Mouse (Mus musculus) mature B cell (primary cell): ENCODE data around the gene Dbndd1.
"Not testable (repeated sequence)": the region's sequence is repeated elsewhere in the genome, so short reads cannot be mapped to it uniquely, and the experiment has no call there.

Experiments used
- in situ Hi-C: fragments of 300-500 bp; cut with MboI; formaldehyde crosslinking; loops from 2 replicates; pipeline ENCODE4 v1.14.3; 2019

Dbndd1 gene

DNA sequence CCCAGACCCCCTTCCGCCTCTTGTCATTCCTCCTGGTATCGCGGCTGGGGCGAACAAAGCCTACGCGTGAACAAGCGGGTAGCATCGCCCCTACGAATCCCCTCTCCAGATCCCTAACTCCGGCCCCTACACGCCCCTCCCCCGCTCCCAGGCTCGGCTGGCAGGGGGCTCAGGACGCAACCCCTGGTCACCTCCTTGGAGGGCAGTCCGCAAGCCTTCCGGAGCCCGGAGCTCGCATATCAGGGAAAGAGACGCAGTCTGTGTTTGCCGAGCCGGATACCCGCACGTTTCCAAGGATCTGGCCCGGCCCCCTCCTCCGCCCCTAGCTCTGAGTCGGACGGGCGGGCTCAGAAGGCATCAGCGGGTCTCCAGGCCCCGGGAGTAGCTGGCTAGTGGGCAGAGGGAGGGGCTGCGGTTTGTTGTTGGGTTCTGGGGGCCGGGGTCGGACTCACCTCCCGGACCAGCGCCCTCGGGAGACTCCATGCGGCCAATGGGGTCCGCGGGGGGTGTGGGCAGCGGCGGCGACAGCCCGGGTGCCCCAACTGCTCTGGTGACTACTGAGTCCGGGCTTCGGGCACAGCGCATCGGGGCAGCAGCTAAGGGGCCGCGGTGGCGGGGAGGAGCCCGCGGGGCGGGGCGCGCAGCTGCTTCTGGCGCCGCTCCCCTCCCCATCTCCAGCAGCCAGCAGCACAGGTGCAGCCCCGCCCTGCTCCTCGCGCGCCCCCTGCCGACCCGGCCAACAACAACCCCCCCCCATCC lies at the start of gene Dbndd1:
Gene Dbndd1, minus strand, starts transcription at position 683 of the 759 bp plus-strand sequence.
- in situ Hi-C loops = no loop called here

GRCm38 (mm10) chr8:123564221-123564620 lies 49.0 kb upstream of the Dbndd1 start:
- in situ Hi-C loops = not testable (repeated sequence)

GRCm38 (mm10) chr8:123537641-123538040 lies 22.4 kb upstream of the Dbndd1 start:
- in situ Hi-C loops = not testable (repeated sequence)

- in situ Hi-C loops = no loop called here
Observed at GRCm38 (mm10) chr8:123536990-123537380, 21.7 kb upstream of the Dbndd1 start.

- in situ Hi-C loops = no loop called here
Observed at GRCm38 (mm10) chr8:123536242-123536989, 21.2 kb upstream of the Dbndd1 start.

DNA sequence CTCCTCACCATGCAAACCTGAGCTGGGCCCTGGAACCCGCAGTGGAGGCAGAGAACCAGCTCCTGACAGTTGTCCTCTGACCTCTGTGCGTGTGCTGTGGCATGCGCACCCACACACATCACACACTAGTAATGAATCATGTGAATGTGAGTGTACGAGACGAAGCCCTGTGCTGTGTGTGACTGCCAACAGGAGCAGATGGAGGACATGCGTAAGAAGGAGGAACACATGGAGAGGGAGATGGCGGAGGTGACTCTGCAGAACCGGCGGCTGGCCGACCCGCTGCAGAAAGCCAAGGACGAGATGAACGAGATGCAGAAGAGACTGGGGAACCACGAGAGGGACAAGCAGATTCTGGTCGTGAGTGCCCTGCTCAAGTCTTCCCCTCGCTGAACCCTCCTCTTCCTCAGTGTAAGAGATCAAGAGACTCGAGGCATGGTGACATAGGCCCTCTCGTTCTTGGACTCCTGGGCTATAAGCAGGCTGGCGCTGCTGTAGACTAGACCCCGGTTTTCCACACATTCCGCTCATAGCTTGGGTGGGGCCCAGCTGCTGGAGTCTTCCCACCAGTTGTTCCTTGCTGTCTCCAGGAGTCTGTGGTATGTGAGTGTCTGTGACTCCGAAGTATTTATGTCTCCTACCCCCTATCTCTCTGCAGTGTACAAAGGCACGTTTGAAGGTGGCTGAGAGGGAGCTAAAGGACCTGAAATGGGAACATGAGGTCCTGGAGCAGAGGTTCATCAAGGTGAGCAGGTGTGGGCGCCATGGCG lies 12.6 kb upstream of the Dbndd1 start:
- in situ Hi-C loops = no loop called here

DNA sequence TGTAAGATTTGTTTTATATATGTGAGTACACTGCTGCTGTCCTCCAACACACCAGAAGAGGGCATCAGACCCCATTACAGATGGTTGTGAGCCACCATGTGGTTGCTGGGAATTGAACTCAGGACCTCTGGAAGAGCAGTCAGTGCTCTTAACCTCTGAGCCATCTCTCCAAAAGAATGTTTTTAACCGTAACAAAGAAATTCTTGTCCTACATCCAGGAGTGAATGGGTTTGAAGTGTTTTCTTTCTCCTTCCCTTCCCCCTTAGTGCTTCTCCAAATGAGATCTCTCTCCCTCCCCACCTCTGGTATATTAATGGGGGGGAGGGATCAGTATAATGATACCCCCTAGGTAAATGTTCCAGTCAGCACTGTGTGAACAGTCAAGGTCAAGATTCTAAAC lies 4.8 kb upstream of the Dbndd1 start:
- in situ Hi-C loops = not testable (repeated sequence)

DNA sequence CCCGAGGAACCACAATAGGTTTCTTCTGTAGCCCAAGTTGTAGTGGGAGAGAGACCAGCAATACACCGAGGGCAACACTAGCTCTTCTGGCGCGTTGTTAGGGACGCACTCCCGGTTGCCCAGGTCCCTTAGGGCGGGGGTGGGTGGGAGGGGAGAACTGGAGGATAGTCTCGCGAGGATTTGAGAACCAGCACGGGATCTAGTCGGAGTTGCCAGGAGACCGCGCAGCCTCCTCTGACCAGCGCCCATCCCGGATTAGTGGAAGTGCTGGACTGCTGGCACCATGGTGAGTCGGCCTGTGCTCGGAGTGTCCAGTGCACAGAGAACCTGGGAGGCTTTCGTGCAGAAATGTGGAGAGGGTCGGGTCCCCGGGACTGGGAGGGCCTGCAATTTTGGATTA lies 3.4 kb upstream of the Dbndd1 start, which contains the start of gene Gas8:
Gene Gas8, plus strand, starts transcription at position 168 of the 400 bp plus-strand sequence.
- in situ Hi-C loops = no loop called here

DNA sequence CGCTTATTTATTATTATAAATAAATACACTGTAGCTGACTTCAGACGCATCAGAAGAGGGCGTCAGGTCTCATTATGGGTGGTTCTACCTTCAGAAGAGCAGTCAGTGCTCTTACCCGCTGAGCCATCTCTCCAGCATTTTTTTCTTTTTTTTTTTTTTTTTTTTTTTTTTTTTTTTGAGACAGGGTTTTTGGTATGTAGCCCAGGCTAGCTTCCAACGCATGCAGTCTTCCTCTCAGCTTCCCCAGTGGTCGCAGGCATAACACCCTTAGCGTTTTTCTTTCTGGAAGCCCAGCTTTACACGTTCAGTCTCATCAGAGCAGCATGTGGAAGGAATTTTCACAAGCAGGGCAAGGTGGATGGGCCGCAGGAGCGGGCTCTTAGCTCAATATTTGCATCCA lies 2.9 kb upstream of the Dbndd1 start:
- in situ Hi-C loops = no loop called here

- in situ Hi-C loops = no loop called here
Observed at GRCm38 (mm10) chr8:123516596-123516995, 1.3 kb upstream of the Dbndd1 start.

DNA sequence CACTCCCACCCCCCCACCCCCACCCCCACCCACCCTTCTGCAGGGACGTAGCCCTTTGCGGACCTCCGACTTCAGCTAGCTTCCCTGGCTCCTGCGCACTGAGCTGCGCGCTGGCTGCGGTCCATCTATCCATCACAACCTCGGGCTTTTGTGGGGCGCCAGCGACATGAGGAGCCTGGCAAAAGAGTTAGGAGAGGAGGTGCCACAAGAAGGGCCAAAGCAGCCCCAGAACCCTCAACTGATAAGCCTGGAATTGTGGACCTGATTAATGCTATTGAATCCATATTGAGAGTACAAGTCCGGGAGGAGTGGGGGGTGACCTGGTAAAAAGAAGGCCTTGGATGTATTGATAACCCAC lies 256 bp upstream of the Dbndd1 start:
- in situ Hi-C loops = no loop called here

DNA sequence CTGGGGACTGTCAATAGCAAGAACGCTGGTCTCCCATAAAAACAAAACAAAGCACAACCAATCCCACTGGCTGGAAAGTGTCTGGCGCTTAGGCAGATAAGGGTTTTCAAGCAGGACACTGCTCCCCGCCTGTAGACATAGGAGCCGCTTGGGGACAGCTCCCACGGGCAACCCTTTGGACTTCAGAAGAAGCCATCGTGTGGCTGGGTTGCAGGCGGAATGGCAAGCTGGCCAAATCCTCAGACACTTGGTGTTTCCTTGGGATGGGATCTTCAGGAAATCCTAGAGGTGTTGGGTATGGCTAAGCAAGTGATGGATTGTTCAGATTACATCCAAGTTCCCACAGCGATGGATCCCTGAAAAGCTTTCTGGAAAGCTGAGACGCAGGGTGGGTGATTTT lies 1.1 kb downstream of the Dbndd1 start:
- in situ Hi-C loops = no loop called here

DNA sequence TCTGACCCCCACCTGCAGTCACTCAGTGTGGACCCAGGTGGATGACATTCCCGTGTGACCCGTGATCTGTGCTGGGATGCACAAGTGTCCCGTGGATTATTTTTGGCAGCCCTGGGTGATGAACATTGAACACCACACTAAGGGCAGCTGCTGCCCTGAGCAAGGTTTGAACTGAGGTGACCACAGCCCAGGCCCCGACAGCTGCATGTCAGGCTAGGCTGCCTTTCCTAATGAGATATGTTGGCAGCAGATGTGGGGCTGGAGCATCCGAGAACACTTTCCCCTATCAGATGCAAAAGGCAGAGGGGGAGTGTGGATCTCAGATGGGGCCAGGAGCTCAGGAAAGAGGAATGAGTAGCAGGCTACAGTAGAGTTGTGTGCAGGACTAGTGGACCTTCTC lies 4.4 kb downstream of the Dbndd1 start:
- in situ Hi-C loops = no loop called here

GRCm38 (mm10) chr8:123507153-123507552 lies 8.1 kb downstream of the Dbndd1 start:
- in situ Hi-C loops = no loop called here

GRCm38 (mm10) chr8:123505695-123506094 lies 9.6 kb downstream of the Dbndd1 start:
- in situ Hi-C loops = no loop called here

GRCm38 (mm10) chr8:123505267-123505666 lies 10.0 kb downstream of the Dbndd1 start:
- in situ Hi-C loops = no loop called here

- in situ Hi-C loops = no loop called here
Observed at GRCm38 (mm10) chr8:123504591-123505195, 10.6 kb downstream of the Dbndd1 start.

- in situ Hi-C loops = no loop called here
Observed at GRCm38 (mm10) chr8:123503801-123504467, 11.3 kb downstream of the Dbndd1 start.

GRCm38 (mm10) chr8:123502192-123502591 lies 13.1 kb downstream of the Dbndd1 start:
- in situ Hi-C loops = no loop called here

DNA sequence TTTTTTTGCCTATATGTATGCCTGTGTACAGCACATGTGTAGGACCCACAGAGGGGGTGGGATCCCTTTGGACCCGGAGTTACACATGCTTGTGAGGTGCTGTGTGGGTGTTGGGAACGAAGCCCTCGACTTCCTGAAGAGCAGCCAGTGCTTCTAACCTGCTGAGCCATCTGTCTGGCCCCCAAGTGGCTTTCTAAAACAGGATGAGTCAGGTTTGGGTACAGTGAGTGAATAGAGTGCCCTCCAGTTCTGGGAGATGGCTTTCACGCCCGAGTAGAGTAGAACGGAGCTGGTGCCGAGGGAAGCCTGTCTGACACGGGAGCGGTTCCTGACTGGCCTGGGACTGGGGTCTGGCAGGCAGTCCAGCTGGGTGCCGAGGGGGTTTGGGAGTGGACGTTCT lies 15.7 kb downstream of the Dbndd1 start:
- in situ Hi-C loops = no loop called here

DNA sequence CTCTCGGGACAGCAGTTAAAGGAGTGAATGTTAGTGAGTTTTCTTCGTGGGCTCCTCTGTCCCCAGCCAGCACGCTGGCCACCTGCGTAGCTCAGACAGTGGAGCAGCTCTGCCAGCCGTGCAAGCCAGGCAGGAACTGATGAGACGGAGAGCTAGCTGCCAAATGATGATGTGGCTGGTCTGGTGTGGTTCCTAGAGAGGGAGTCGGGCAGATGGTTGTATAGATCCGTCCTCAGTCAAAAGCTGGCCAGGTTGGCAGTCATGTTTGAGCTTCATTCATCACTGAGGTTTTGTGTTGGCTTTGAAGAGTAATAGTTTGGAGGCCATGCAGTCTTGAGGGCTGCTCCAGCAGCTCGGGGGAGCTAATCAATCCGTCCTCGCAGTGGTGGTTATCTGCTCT lies 16.3 kb downstream of the Dbndd1 start:
- in situ Hi-C loops = no loop called here

GRCm38 (mm10) chr8:123497699-123498098 lies 17.6 kb downstream of the Dbndd1 start:
- in situ Hi-C loops = no loop called here
